Mouse (Mus musculus): ENCODE data around the gene Krtap16-1. TPM values are rescaled to one million over a fixed set of nuclear protein-coding genes. Genes with fewer than 3 reads are reported as not detected.

Krtap16-1 gene
- polyA plus RNA-seq, 1 experiment from 2014 or later, result not detected

DNA sequence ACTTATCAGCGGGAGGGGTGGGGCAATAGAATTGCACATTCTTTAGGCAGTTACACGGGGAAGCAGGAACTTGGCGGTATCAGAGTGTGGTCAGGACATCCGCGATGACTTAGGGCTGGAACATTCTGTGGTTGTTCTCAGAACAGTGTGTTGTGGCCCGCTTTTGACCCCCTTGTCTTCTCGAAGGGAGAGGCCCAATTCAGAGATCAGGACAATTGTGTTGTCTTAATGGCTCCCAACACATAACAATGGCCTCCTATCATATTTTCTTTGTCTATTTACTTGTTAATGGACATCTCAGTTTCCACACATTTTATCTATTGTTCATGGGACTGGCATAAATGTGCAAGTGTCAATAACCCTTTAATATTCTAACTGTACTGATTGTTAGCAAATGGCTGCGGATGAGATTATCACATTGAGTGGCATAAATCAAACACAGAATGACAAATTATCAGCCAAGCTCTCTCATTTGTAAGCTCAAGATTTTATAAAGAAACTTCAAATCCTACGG is 48.6 kb downstream of the Krtap16-1 start:
- WGBS, result 76% methylated on average over 9 of the region's 9 CpGs

DNA sequence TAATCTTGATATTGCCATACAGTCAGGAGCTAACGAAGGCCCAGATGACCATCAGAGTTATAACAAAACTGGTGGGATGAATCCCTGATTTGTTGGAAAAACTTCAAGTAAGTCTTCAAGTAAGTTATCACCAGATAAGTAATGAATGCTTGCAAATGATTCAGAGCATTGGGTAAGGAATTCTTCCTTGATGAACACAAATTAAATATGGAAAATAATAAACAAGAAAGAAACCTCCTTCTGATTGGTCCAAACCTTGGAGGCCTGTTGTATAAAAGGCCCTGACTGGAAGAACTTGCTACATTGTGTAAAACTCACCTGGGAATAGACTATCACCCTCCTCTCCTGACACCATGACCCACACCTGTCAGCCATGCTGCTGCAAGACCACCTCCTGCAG is 50.4 kb downstream of the Krtap16-1 start, which contains the start of gene Krtap31-2:
Gene Krtap31-2, plus strand, starts transcription at position 301 of the 400 bp plus-strand sequence.
- WGBS, result 75% methylated on average over 1 of the region's 1 CpGs
- ATAC-seq (ENCODE audit: borderline replicate concordance, extremely low read depth, low FRiP score, low TSS enrichment), result no peak
- H3K27me3 ChIP-seq, result peaks cover 3% of the 10 kb centered on the region; the same call in 1 of the 2 replicates
- H3K9me3 ChIP-seq, result no peaks in the 10 kb centered on the region
- H3K27ac ChIP-seq, result no peak within 1 kb of the TSS
- H3K4me1 ChIP-seq, result no peaks in the 10 kb centered on the region
- no peaks in the 10 kb centered on the region for H3K36me3 ChIP-seq
- H3K4me2 ChIP-seq, result no peak within 1 kb of the TSS
- H3K9ac ChIP-seq, result no peak within 1 kb of the TSS
- H3K4me3 ChIP-seq, result no peak within 1 kb of the TSS

More for the DNA sequence above, 48.6 kb downstream of the Krtap16-1 start:
- H3K27ac ChIP-seq, result no peak overlapping the region
- no peaks in the 10 kb centered on the region for H3K4me1 ChIP-seq
- H3K36me3 ChIP-seq, result no peaks in the 10 kb centered on the region
- no peaks in the 10 kb centered on the region for H3K27me3 ChIP-seq
- no peak overlapping the region for H3K4me2 ChIP-seq
- no peaks in the 10 kb centered on the region for H3K9me3 ChIP-seq
- H3K4me3 ChIP-seq, result no peak overlapping the region
- no peak for ATAC-seq (ENCODE audit: borderline replicate concordance, extremely low read depth, low FRiP score, low TSS enrichment)
- no peak overlapping the region for H3K9ac ChIP-seq

Other genes starting within 250 kb of the Krtap16-1 start
- not detected in 2 replicates for gene Gm11595, start 213.7 kb downstream of the Krtap16-1 start, polyA plus RNA-seq (2015; fragmentation: Nextera tagmentation; extraction: Ambion mirVana)
- not detected in 2 replicates for gene Krtap4-8, start 205.9 kb downstream of the Krtap16-1 start, polyA plus RNA-seq (2015; fragmentation: Nextera tagmentation; extraction: Ambion mirVana)
- not detected in 2 replicates for gene Krtap4-9, start 201.4 kb downstream of the Krtap16-1 start, polyA plus RNA-seq (2015; fragmentation: Nextera tagmentation; extraction: Ambion mirVana)
- not detected in 2 replicates for gene Gm11596, start 193.1 kb downstream of the Krtap16-1 start, polyA plus RNA-seq (2015; fragmentation: Nextera tagmentation; extraction: Ambion mirVana)
- not detected in 2 replicates for gene Gm11569, start 187.7 kb downstream of the Krtap16-1 start, polyA plus RNA-seq (2015; fragmentation: Nextera tagmentation; extraction: Ambion mirVana)
- gene Gm11554, start 182.2 kb downstream of the Krtap16-1 start, polyA plus RNA-seq (2015; fragmentation: Nextera tagmentation; extraction: Ambion mirVana), result not detected in 2 replicates
- not detected in 2 replicates for gene Krtap4-13, start 176.7 kb downstream of the Krtap16-1 start, polyA plus RNA-seq (2015; fragmentation: Nextera tagmentation; extraction: Ambion mirVana)
- not detected in 2 replicates for gene Gm11564, start 170.9 kb downstream of the Krtap16-1 start, polyA plus RNA-seq (2015; fragmentation: Nextera tagmentation; extraction: Ambion mirVana)
- gene 2300003K06Rik, start 148.5 kb downstream of the Krtap16-1 start, polyA plus RNA-seq (2015; fragmentation: Nextera tagmentation; extraction: Ambion mirVana), result not detected in 2 replicates
- gene Krtap4-16, start 135.0 kb downstream of the Krtap16-1 start, polyA plus RNA-seq (2015; fragmentation: Nextera tagmentation; extraction: Ambion mirVana), result not detected in 2 replicates
- not detected in 2 replicates for gene Gm11568, start 128.7 kb downstream of the Krtap16-1 start, polyA plus RNA-seq (2015; fragmentation: Nextera tagmentation; extraction: Ambion mirVana)
- not detected in 2 replicates for gene Gm11559, start 122.1 kb downstream of the Krtap16-1 start, polyA plus RNA-seq (2015; fragmentation: Nextera tagmentation; extraction: Ambion mirVana)
- gene Krtap9-1, start 113.2 kb downstream of the Krtap16-1 start, polyA plus RNA-seq (2015; fragmentation: Nextera tagmentation; extraction: Ambion mirVana), result not detected in 2 replicates
- not detected in 2 replicates for gene Gm11567, start 107.4 kb downstream of the Krtap16-1 start, polyA plus RNA-seq (2015; fragmentation: Nextera tagmentation; extraction: Ambion mirVana)
- not detected in 2 replicates for gene Krtap31-1, start 78.7 kb downstream of the Krtap16-1 start, polyA plus RNA-seq (2015; fragmentation: Nextera tagmentation; extraction: Ambion mirVana)
- not detected in 2 replicates for gene Gm11565, start 71.8 kb downstream of the Krtap16-1 start, polyA plus RNA-seq (2015; fragmentation: Nextera tagmentation; extraction: Ambion mirVana)
- gene Krtap31-2, start 50.3 kb downstream of the Krtap16-1 start, polyA plus RNA-seq (2015; fragmentation: Nextera tagmentation; extraction: Ambion mirVana), result not detected in 2 replicates
- not detected in 2 replicates for gene Krtap9-5, start 38.1 kb downstream of the Krtap16-1 start, polyA plus RNA-seq (2015; fragmentation: Nextera tagmentation; extraction: Ambion mirVana)
- gene Krtap29-1, start 7.5 kb downstream of the Krtap16-1 start, polyA plus RNA-seq (2015; fragmentation: Nextera tagmentation; extraction: Ambion mirVana), result not detected in 2 replicates
- 1.6 and 2.3 TPM in 2 replicates for gene Krtap17-1, start 7.4 kb upstream of the Krtap16-1 start, polyA plus RNA-seq (2015; fragmentation: Nextera tagmentation; extraction: Ambion mirVana)
- gene Krt33a, start 29.6 kb upstream of the Krtap16-1 start, polyA plus RNA-seq (2015; fragmentation: Nextera tagmentation; extraction: Ambion mirVana), result not detected in 2 replicates
- gene Krt33b, start 43.3 kb upstream of the Krtap16-1 start, polyA plus RNA-seq (2015; fragmentation: Nextera tagmentation; extraction: Ambion mirVana), result not detected in 2 replicates
- 0.34 TPM in 1 of 2 replicates, not detected in the other for gene Krt34, start 55.0 kb upstream of the Krtap16-1 start, polyA plus RNA-seq (2015; fragmentation: Nextera tagmentation; extraction: Ambion mirVana)
- gene Krt31, start 64.0 kb upstream of the Krtap16-1 start, polyA plus RNA-seq (2015; fragmentation: Nextera tagmentation; extraction: Ambion mirVana), result 0.10 TPM in 1 of 2 replicates, not detected in the other
- not detected in 2 replicates for gene Krt32, start 101.6 kb upstream of the Krtap16-1 start, polyA plus RNA-seq (2015; fragmentation: Nextera tagmentation; extraction: Ambion mirVana)
- gene Krt35, start 109.6 kb upstream of the Krtap16-1 start, polyA plus RNA-seq (2015; fragmentation: Nextera tagmentation; extraction: Ambion mirVana), result not detected in 2 replicates
- gene Krt36, start 119.0 kb upstream of the Krtap16-1 start, polyA plus RNA-seq (2015; fragmentation: Nextera tagmentation; extraction: Ambion mirVana), result 0.13 and 0.20 TPM in 2 replicates
- gene Krt13, start 135.0 kb upstream of the Krtap16-1 start, polyA plus RNA-seq (2015; fragmentation: Nextera tagmentation; extraction: Ambion mirVana), result 4.0 and 7.4 TPM in 2 replicates
- 49.1 and 59.3 TPM in 2 replicates for gene Krt15, start 149.3 kb upstream of the Krtap16-1 start, polyA plus RNA-seq (2015; fragmentation: Nextera tagmentation; extraction: Ambion mirVana)
- gene Krt19, start 162.1 kb upstream of the Krtap16-1 start, polyA plus RNA-seq (2015; fragmentation: Nextera tagmentation; extraction: Ambion mirVana), result 253 and 264 TPM in 2 replicates
- not detected in 2 replicates for gene Krt9, start 206.6 kb upstream of the Krtap16-1 start, polyA plus RNA-seq (2015; fragmentation: Nextera tagmentation; extraction: Ambion mirVana)
- 1.2 and 2.6 TPM in 2 replicates for gene Krt14, start 221.0 kb upstream of the Krtap16-1 start, polyA plus RNA-seq (2015; fragmentation: Nextera tagmentation; extraction: Ambion mirVana)